Mouse (Mus musculus) embryonic facial prominence, embryonic 11.5 days (tissue): ENCODE results near the gene Adgrg4. TPM values are rescaled to one million over a fixed set of nuclear protein-coding genes. Genes with fewer than 3 reads are reported as not detected.

Experiments
- ATAC-seq: fragments of 200-750 bp; cut with Nextera tagmentation; replicated peaks from 2 replicates; pipeline ENCODE4 v1.8.0; 2017; ENCODE audit warnings: low read depth; ENCODE audit not compliant: insufficient number of reproducible peaks, low FRiP score, low TSS enrichment
- DNase-seq: peaks from one replicate; pipeline ENCODE4 v3.0.0-alpha.2; 2015; ENCODE audit warnings: low spot score
- H3K27ac ChIP-seq: fragments of 300-500 bp; sonication (generic); replicated peaks from 2 replicates; pipeline ENCODE4 v1.5.1; 2014; ENCODE audit warnings: mild to moderate bottlenecking, low read depth, low read length, control low read depth
- H3K27me3 ChIP-seq: fragments of 300-500 bp; sonication (generic); 2 replicates; pipeline ENCODE4 v1.6.1; 2014; ENCODE audit warnings: mild to moderate bottlenecking, low read length, moderate library complexity, mixed read lengths; ENCODE audit not compliant: control insufficient read depth, insufficient read depth
- H3K36me3 ChIP-seq: fragments of 300-500 bp; sonication (generic); replicated peaks from 2 replicates; pipeline ENCODE4 v1.6.1; 2014; ENCODE audit warnings: low read depth, mild to moderate bottlenecking, low read length, moderate library complexity, mixed read lengths; ENCODE audit not compliant: control insufficient read depth, insufficient read depth
- H3K4me1 ChIP-seq: fragments of 300-500 bp; sonication (generic); 2 replicates; pipeline ENCODE4 v1.6.1; 2014; ENCODE audit warnings: low read length, mixed read lengths; ENCODE audit not compliant: control insufficient read depth, insufficient read depth
- H3K4me2 ChIP-seq: fragments of 300-500 bp; sonication (generic); 2 replicates; pipeline ENCODE4 v1.6.1; 2014; ENCODE audit warnings: low read depth, mild to moderate bottlenecking, control low read depth, low read length, moderate library complexity
- H3K4me3 ChIP-seq: fragments of 300-500 bp; sonication (generic); 2 replicates; pipeline ENCODE4 v1.5.1; 2014; ENCODE audit warnings: low read depth, low read length, control low read depth
- H3K9ac ChIP-seq: fragments of 300-500 bp; sonication (generic); replicated peaks from 2 replicates; pipeline ENCODE4 v1.6.1; 2014; ENCODE audit warnings: mild to moderate bottlenecking, control low read depth, low read length
- H3K9me3 ChIP-seq: fragments of 300-500 bp; sonication (generic); replicated peaks from 2 replicates; pipeline ENCODE4 v1.6.1; 2016; ENCODE audit warnings: mild to moderate bottlenecking, low read length, inconsistent platforms, mixed read lengths; ENCODE audit not compliant: control insufficient read depth
- WGBS: fragments of 180-500 bp; shearing (Covaris S2); extraction: QIAGEN DNeasy Blood & Tissue Kit; methylation state at CpG from one replicate; pipeline ENCODE4 v1.1.7; 2014; 5-methylcytosine and 5-hydroxymethylcytosine counted together
- polyA plus RNA-seq: library from polyadenylated mRNA; unstranded; fragments of >200 nt; fragmentation: Nextera tagmentation; extraction: Ambion mirVana; gene quantifications from 2 replicates; pipeline ENCODE4 v1.2.1, GENCODE M21; 2014

Adgrg4 gene
- polyA plus RNA-seq, 1 experiment from 2014 or later: not detected

DNA sequence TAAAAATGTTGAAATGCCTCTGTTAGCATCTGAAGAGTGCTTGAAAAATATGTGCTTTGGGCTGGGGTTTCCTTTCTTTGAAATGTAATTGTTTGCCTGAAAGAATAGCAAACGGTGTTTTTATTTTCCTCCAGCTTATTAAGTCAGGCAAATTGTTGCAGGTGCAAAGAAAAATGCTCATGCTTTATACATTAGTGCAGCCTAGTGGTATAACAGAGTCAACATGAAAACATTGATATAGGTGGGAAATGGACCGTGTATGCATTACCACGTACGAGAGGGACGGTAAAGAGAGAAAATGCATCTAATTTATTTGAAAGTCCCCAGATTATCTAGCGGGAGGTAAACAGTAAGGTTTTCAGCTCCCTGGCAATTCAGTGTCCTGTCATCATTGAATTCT, 173.9 kb downstream of the Adgrg4 start:
- no peaks in the 10 kb centered on the region for H3K9me3 ChIP-seq
- 83% methylated on average over 6 of the region's 6 CpGs for WGBS
- no peak overlapping the region for H3K9ac ChIP-seq
- H3K4me3 ChIP-seq: no peak overlapping the region
- no peak overlapping the region for H3K27ac ChIP-seq
- H3K4me2 ChIP-seq: no peak overlapping the region
- ATAC-seq (no peak), DNase-seq (no peak)
- no peaks in the 10 kb centered on the region for H3K36me3 ChIP-seq
- H3K4me1 ChIP-seq: no peaks in the 10 kb centered on the region
- no peaks in the 10 kb centered on the region for H3K27me3 ChIP-seq

Other genes starting within 250 kb of the Adgrg4 start
- gene Fhl1, start 138.4 kb upstream of the Adgrg4 start, polyA plus RNA-seq: 48.9 and 50.9 TPM in 2 replicates
- 1.9 and 2.0 TPM in 2 replicates for gene Map7d3, start 47.8 kb upstream of the Adgrg4 start, polyA plus RNA-seq
- not detected in 2 replicates for gene Brs3, start 172.9 kb downstream of the Adgrg4 start, polyA plus RNA-seq
- 80.7 and 91.1 TPM in 2 replicates for gene Htatsf1, start 183.4 kb downstream of the Adgrg4 start, polyA plus RNA-seq
- gene Vgll1, start 217.9 kb downstream of the Adgrg4 start, polyA plus RNA-seq: 0.26 and 0.34 TPM in 2 replicates